Mouse (Mus musculus) bone marrow macrophage, adult 2 months (primary cell): ENCODE data around the gene Ubtd2.

Experiments used
- CTCF ChIP-seq: IDR thresholded peaks from 2 replicates; pipeline ENCODE4 v1.5.1; 2012; ENCODE audit warnings: low read depth, mild to moderate bottlenecking, low read length, moderate library complexity
- POLR2A ChIP-seq: IDR thresholded peaks from 2 replicates; pipeline ENCODE4 v1.6.1; 2012; ENCODE audit warnings: mild to moderate bottlenecking, low read depth, low read length, borderline replicate concordance

DNA sequence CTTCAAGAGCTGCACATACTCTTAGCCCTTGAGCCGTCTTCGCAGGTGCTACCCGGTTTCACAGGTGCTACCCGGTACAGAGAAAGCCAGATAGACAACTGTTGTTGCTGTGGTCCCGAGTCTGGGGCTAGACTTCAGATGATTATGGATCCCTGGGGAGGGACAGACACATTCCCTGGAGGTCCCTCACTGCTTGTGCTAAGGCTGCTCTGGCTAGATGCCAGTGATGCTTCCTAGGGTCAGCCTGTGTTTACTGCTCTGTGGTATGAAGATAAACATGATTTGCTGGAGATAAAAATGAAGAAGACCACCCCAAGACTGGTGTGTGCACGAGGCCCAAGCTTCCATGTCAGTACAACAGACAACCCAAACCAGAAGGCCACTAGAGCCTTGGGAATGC, 88.9 kb downstream of the Ubtd2 start:
- TF ChIP-seq CTCF (no peak), POLR2A (no peak)
